Mouse (Mus musculus): ENCODE data around the gene Kdm5b. TPM values are rescaled to one million over a fixed set of nuclear protein-coding genes. Genes with fewer than 3 reads are reported as not detected.

The Kdm5b gene
- total RNA-seq, 1 experiment from 2014 or later = 38.2 TPM

- ATAC-seq (replicated peaks in 1 of 2; ENCODE audit: insufficient read depth in 1 of 2, low FRiP score in 2 of 2, low TSS enrichment in 1 of 2, low read depth in 1 of 2, poor library complexity in 2 of 2, severe bottlenecking in 2 of 2) = no peak
These were observed 24.9 kb upstream of the Kdm5b start for GRCm38 (mm10) chr1:134535054-134535453.

GRCm38 (mm10) chr1:134535513-134535912 is 24.5 kb upstream of the Kdm5b start:
- ATAC-seq (replicated peaks in 1 of 2; ENCODE audit: insufficient read depth in 1 of 2, low FRiP score in 2 of 2, low TSS enrichment in 1 of 2, low read depth in 1 of 2, poor library complexity in 2 of 2, severe bottlenecking in 2 of 2) = no peak

- no peak for ATAC-seq (replicated peaks in 1 of 2; ENCODE audit: insufficient read depth in 1 of 2, low FRiP score in 2 of 2, low TSS enrichment in 1 of 2, low read depth in 1 of 2, poor library complexity in 2 of 2, severe bottlenecking in 2 of 2)
These were observed 19.4 kb upstream of the Kdm5b start for GRCm38 (mm10) chr1:134540610-134541009.

GRCm38 (mm10) chr1:134548231-134548630 is 11.7 kb upstream of the Kdm5b start:
- ATAC-seq (replicated peaks in 1 of 2; ENCODE audit: insufficient read depth in 1 of 2, low FRiP score in 2 of 2, low TSS enrichment in 1 of 2, low read depth in 1 of 2, poor library complexity in 2 of 2, severe bottlenecking in 2 of 2) = no peak

GRCm38 (mm10) chr1:134549632-134550132 is 10.3 kb upstream of the Kdm5b start, which contains the start of gene Mgat4e:
Gene Mgat4e, minus strand, starts transcription at chr1:134549682.
- no peak for ATAC-seq (replicated peaks in 1 of 2; ENCODE audit: insufficient read depth in 1 of 2, low FRiP score in 2 of 2, low TSS enrichment in 1 of 2, low read depth in 1 of 2, poor library complexity in 2 of 2, severe bottlenecking in 2 of 2)

GRCm38 (mm10) chr1:134551869-134552268 is 8.1 kb upstream of the Kdm5b start:
- ATAC-seq (replicated peaks in 1 of 2; ENCODE audit: insufficient read depth in 1 of 2, low FRiP score in 2 of 2, low TSS enrichment in 1 of 2, low read depth in 1 of 2, poor library complexity in 2 of 2, severe bottlenecking in 2 of 2) = no peak

GRCm38 (mm10) chr1:134552396-134552795 is 7.6 kb upstream of the Kdm5b start:
- ATAC-seq (replicated peaks in 1 of 2; ENCODE audit: insufficient read depth in 1 of 2, low FRiP score in 2 of 2, low TSS enrichment in 1 of 2, low read depth in 1 of 2, poor library complexity in 2 of 2, severe bottlenecking in 2 of 2) = no peak

- no peak for ATAC-seq (replicated peaks in 1 of 2; ENCODE audit: insufficient read depth in 1 of 2, low FRiP score in 2 of 2, low TSS enrichment in 1 of 2, low read depth in 1 of 2, poor library complexity in 2 of 2, severe bottlenecking in 2 of 2)
These were observed 4.6 kb upstream of the Kdm5b start for GRCm38 (mm10) chr1:134555240-134555870.

- ATAC-seq (replicated peaks in 1 of 2; ENCODE audit: insufficient read depth in 1 of 2, low FRiP score in 2 of 2, low TSS enrichment in 1 of 2, low read depth in 1 of 2, poor library complexity in 2 of 2, severe bottlenecking in 2 of 2) = 0 out of 4 replicates have a peak, but pooled peaks of 1 of the 2 experiments have one; percentile 13
These were observed 3.9 kb upstream of the Kdm5b start for GRCm38 (mm10) chr1:134555871-134556670.

GRCm38 (mm10) chr1:134556671-134557218 is 3.2 kb upstream of the Kdm5b start:
- ATAC-seq (replicated peaks in 1 of 2; ENCODE audit: insufficient read depth in 1 of 2, low FRiP score in 2 of 2, low TSS enrichment in 1 of 2, low read depth in 1 of 2, poor library complexity in 2 of 2, severe bottlenecking in 2 of 2) = peak; percentile 85 to 88

- ATAC-seq (replicated peaks in 1 of 2; ENCODE audit: insufficient read depth in 1 of 2, low FRiP score in 2 of 2, low TSS enrichment in 1 of 2, low read depth in 1 of 2, poor library complexity in 2 of 2, severe bottlenecking in 2 of 2) = no peak
These were observed 1.5 kb upstream of the Kdm5b start for GRCm38 (mm10) chr1:134558511-134558910.

- no peak for ATAC-seq (replicated peaks in 1 of 2; ENCODE audit: insufficient read depth in 1 of 2, low FRiP score in 2 of 2, low TSS enrichment in 1 of 2, low read depth in 1 of 2, poor library complexity in 2 of 2, severe bottlenecking in 2 of 2)
These were observed 745 bp upstream of the Kdm5b start for GRCm38 (mm10) chr1:134559226-134559625.

- ATAC-seq (replicated peaks in 1 of 2; ENCODE audit: insufficient read depth in 1 of 2, low FRiP score in 2 of 2, low TSS enrichment in 1 of 2, low read depth in 1 of 2, poor library complexity in 2 of 2, severe bottlenecking in 2 of 2) = no peak
These were observed 425 bp downstream of the Kdm5b start for GRCm38 (mm10) chr1:134560396-134560795.

- no peak for ATAC-seq (replicated peaks in 1 of 2; ENCODE audit: insufficient read depth in 1 of 2, low FRiP score in 2 of 2, low TSS enrichment in 1 of 2, low read depth in 1 of 2, poor library complexity in 2 of 2, severe bottlenecking in 2 of 2)
These were observed 1.1 kb downstream of the Kdm5b start for GRCm38 (mm10) chr1:134560801-134561769.

- ATAC-seq (replicated peaks in 1 of 2; ENCODE audit: insufficient read depth in 1 of 2, low FRiP score in 2 of 2, low TSS enrichment in 1 of 2, low read depth in 1 of 2, poor library complexity in 2 of 2, severe bottlenecking in 2 of 2) = no peak
These were observed 1.8 kb downstream of the Kdm5b start for GRCm38 (mm10) chr1:134561770-134562143.

GRCm38 (mm10) chr1:134562457-134562856 is 2.5 kb downstream of the Kdm5b start:
- ATAC-seq (replicated peaks in 1 of 2; ENCODE audit: insufficient read depth in 1 of 2, low FRiP score in 2 of 2, low TSS enrichment in 1 of 2, low read depth in 1 of 2, poor library complexity in 2 of 2, severe bottlenecking in 2 of 2) = no peak; a peak in 1 of 4 replicates

GRCm38 (mm10) chr1:134563726-134564125 is 3.8 kb downstream of the Kdm5b start:
- no peak for ATAC-seq (replicated peaks in 1 of 2; ENCODE audit: insufficient read depth in 1 of 2, low FRiP score in 2 of 2, low TSS enrichment in 1 of 2, low read depth in 1 of 2, poor library complexity in 2 of 2, severe bottlenecking in 2 of 2)

All from hematopoietic stem cell, adult 5-6 weeks (primary cell).